Mouse (Mus musculus) layer of hippocampus, adult 18-20 months (tissue): ENCODE results near the gene Foxa2. TPM values are rescaled to one million over a fixed set of nuclear protein-coding genes. Genes with fewer than 3 reads are reported as not detected.

Experiments
- DNase-seq, 2 experiments: peaks; one replicate each; pipeline ENCODE4 v3.0.0; 2022; ENCODE audit warnings: low spot score in 2 of 2
- long read RNA-seq: library from polyadenylated mRNA; stranded (forward); transcript quantifications from one replicate; pipeline ENCODE4 v2.0.0, GENCODE M21; 2021
- total RNA-seq, 2 experiments: library from RNA; stranded (reverse); gene quantifications; 2 replicates each; pipeline ENCODE4 v1.2.3; 2021

Foxa2 gene
- total RNA-seq: not detected
- long read RNA-seq: 0 reads

DNA sequence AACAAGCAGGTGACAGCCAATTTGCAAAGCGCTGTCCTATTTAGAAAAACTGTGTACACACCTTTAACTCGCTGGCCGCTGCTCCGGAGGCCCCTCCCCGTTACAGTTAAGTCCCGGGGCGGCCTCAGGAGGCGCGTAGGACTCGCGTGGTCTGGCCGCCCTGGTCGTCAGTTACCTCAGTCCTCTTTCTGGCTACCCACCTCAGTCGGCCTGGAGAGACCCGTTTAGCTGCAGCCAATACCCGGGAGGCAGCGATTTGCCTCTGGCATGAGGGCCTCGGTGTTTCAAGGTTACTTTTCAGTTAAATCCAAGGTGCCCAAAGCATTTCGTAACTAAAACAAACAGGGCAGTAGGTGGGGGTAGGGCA lies at the start of gene Foxa2:
Gene Foxa2 (minus strand): TSS at position 171 of the 367 bp plus-strand sequence.
- DNase-seq: no peak

DNA sequence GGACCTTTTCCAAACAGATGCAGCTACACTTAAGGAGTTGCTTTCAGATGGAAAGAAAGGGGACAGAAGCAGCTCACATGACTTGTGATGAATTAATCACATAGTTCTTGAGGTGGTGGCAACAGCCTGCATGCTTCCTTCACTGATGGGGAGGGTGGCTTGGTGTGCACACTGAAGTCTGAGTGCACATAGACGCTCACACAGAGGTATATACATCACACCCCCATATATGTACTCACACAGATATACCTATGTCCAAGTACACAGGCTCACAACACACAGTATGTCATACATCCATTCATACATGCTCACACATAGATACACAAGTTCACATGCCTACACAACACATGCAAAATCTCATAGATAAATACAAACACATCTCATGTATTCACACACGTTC lies 45.3 kb upstream of the Foxa2 start:
- DNase-seq: no peak

DNA sequence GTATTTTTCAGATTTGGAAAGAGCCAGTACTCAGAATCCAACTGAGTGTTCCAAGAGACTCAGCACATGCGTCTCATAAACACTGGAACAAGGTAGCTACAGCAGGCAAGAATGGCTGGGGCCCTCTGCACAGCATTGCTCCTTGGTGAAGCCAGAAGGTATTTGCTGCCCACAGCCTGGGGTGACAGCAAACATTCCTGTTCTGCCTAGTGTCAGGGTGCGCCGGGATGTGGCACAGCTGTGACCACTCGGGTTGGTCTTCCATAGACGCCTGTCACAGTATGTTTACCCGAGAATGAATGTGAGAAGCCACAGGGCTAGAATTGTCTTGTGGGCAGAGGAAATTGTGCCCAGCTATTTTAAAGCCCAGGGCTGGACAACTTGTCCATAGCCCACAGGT lies 44.9 kb upstream of the Foxa2 start:
- DNase-seq: no peak

DNA sequence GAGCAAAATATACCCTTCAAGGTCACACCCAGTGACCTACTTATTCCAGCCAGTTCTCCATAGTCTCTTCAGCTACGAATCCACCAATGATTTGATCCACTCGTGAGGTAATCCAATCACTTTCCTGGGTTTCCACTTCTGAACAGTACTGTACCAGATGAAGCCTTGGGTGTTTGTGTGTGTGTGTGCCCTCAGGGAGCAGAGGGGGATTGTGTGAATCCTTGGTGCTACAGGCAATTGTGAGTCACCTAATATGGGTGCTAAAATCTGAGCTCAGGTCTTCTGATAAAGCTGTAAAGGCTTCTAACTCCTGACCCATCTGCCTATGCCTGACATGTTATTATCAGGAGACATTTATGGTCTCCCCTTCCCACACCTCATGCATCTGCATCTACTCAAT lies 43.3 kb upstream of the Foxa2 start:
- DNase-seq: no peak

DNA sequence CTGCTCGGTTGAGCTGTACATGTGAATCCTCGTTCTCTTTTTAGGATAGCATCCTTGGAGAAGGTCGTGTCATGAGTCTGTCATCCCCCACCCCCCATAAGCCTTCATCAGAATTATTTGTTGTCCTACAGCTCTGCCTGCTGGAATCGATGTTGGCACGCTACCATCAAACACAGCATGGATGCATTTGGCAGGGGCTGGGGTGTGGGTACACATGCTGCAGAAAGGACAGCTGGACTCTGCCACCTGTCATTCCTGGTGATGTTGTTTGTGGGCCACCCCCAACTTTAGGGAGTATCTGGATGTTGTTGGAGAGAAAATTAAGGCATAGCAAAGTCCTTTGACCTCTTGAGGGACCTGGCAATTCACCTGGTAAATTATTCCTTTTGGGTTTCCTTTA lies 38.8 kb upstream of the Foxa2 start:
- DNase-seq: peak in 1 of 2 experiments; percentile 7

DNA sequence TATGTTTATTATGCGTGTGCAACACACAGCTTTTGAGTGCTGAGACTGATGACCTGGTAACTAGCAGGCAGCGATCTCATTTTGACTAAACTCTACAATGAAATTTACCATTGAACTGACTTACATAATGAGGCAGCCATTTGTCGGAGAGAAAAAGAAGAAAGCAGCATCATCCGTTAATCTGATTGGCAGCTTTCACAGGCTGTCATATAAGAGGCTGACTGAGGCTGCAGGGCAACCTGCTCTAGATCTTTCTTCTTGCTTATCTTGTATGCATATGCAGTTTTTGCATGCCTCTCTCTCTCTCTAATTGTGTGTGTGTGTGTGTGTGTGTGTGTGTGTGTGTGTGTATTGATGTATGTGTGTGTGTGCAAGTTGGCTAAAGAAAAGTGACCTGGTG lies 38.4 kb upstream of the Foxa2 start:
- no peak for DNase-seq

DNA sequence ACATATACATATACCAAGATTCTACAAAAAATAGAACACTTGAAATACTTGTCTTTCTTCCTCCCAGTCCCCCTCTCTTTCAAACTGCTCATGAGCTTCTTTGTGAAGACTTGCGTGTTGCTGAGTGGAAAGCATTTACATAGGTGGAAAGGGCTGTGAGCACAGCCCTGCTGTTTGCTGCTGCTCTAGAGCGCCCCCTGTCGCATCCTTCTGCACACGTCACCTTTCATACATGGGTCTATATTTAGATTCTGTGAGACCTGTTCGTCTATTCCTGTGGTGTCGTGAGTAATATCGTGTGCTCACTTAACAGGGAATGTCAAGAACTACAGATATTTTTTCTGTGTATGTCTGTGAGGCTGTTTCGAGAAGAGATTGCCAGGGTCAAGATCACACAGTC lies 35.5 kb upstream of the Foxa2 start:
- DNase-seq: peak in 1 of 2 experiments; percentile 17

DNA sequence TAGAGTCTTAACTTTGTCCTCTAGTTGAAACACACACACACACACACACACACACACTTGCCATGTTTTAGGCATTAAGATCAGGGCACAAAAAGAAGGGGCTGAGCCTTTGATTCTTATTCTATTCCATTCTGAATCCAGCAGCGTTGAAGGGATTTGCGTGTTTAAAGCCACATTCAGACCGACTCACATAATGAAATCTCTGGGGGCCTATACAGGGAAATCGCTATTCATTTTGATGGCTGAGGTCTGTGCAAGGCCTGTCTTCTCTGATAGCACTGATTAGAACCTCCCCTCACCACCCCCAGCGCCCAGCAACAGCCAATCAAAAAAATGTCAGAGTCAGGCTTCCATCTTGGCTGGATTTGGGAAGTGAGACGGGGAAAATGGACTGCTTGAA lies 13.9 kb upstream of the Foxa2 start:
- DNase-seq: no peak

DNA sequence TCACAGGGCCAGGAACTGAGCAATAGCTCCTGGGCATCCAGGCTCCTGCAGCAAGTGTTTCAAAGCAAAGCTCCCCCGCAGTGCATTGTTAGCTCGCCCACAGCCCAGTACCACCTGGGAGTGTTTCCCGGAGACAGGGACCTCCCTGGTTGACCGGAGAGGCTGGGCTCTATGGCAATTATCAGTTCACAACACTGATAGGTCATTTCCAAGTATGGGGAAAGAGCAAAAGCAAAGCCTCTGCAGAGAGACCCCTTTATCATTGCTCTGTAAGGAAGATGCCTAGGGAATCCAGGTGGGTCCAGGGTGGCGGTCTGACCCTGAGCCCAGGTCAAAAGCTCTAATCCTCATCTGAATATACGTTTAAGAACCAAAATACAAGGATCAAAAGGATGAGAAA lies 6.6 kb upstream of the Foxa2 start:
- DNase-seq: no peak

DNA sequence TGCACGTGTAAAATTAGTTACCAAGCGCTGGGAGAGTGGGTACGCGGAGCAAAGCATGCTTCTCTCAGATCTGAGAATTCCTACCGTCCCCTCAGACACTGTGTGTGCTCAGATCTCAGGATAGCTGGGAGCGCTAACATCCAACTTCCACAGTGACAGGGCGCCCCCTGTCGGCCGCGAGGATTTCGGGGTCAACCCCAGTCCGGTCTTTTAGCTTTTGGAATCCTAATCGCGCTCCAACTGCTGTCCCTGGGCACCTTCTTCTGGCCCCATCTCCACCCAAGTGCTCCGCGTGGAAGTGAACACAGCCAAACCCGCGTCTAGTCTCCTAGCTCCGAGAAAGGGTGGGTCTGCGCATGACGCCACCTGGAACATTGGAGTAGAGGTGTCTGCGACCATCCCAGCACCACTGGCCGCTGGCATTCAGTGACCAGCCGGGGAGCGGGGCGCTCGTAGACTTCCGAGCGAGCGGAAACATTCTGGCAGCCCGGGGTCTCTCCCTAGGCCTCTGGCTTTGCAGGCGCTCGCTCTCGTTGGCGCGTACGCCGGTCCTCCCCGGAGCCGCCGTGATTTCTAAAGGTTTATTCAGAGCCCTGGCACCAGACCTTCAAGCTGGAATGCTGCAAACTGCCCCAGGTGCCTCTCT lies 1.8 kb upstream of the Foxa2 start:
- peak in 1 of 2 experiments; percentile 24 for DNase-seq

DNA sequence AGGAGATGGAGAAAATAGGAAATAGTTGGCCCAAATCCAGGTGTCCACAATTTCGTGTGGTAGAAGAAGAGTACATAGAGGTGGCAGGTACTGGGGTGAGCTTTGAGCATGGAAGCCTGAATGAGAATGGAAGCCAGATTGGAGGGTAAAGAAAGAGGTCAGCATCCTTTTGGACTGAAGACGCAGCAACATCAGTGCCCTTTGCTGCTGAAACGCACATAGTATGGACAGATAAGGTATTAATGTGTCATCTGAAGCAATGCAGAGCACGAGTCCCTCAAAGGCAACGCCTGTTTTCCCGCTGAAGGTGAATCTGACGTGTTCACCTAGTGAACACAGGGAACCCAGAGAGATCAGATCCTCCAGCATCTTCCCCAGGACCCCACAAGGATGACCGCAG lies 842 bp upstream of the Foxa2 start:
- DNase-seq: no peak

DNA sequence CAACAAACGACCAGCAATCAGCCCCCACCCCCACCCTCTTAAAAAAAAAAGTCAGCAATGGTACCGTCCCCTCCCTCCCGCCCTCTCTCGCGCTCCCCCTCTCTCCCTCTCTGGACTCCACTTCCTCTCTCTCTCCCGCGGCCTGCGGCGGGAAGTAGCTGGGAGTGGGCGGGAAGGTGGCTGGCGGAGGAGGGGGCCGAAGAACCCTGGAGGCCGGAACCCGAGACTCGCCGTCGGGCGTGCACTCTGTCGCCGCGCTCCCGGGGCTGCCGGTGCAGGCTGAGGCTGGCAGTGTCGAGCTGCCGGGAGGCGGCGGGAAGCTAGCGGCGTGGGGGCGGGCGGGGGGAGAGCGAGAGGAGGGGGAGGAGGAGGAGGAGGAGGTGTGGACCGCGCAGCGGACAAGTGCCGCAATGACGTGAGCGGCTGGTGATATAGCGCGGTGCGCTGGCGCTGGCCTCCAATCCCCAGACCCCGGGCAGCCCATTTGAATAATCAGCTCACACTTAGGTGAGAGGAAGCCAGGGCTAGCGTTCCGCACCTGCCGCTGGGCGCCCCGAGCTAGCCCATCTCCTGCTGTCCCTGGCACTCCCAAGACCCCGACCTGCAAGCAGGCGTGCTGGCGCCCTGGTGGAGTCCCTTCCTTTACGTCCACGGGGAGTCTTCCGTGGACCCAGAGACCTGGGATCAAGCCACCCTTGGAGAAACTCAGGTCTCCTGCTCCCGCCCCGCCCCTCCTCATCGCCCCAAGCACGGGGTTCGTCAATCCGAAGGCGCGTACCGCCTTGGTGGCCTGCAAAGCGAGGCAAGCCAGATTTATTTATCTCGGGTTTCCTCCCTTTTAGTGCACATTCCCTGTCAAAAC lies 601 bp downstream of the Foxa2 start:
- no peak for DNase-seq

DNA sequence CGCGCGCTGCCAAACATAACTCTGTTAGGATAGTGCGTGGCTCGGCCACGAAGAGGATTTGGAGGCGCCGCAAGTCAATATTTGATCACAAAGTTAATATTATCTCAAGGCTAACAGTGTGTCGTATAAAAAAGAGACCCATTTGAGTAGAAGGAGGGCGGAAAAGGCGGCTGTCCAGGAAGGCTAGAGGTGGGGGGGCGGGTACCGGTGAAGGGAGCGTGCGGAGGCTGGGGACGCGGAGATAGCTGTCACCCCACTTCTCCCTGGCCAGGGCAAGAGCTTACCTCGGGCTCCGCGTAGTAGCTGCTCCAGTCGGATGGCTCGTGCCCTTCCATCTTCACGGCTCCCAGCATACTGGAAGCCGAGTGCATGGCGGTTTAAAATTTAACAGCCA lies 1.2 kb downstream of the Foxa2 start:
- DNase-seq: no peak

DNA sequence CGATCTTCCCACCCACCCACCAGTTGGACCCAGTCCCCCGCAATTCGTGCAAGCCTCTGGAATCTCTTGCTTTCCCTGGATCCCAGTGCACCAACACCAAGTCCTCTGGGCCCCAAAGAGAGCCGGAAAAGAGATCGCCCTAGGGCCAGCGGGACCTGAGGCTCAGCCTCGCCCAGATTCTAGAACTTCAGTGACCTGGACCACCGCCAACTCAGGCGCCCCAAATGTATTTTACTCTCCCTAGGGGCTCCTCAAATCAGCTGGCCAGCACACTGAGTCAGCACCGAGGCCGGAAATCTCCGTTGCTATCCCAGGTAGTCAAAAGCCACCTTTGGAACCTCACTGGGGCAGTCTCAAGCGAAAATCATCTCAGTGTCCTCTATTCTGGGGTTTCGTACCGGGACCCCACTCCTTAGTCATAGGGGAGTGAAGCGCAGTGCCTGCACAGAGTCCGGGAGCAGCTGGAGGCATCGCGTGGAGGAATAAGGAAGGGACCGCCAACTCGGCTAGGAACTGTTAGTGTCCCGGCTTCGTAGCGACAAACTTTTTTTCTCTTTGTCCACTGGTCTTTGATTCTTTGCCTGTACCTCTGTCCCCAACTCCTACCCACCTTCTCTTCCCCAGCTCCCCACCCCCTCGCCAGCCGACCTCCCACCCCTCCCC lies 1.8 kb downstream of the Foxa2 start:
- no peak for DNase-seq

DNA sequence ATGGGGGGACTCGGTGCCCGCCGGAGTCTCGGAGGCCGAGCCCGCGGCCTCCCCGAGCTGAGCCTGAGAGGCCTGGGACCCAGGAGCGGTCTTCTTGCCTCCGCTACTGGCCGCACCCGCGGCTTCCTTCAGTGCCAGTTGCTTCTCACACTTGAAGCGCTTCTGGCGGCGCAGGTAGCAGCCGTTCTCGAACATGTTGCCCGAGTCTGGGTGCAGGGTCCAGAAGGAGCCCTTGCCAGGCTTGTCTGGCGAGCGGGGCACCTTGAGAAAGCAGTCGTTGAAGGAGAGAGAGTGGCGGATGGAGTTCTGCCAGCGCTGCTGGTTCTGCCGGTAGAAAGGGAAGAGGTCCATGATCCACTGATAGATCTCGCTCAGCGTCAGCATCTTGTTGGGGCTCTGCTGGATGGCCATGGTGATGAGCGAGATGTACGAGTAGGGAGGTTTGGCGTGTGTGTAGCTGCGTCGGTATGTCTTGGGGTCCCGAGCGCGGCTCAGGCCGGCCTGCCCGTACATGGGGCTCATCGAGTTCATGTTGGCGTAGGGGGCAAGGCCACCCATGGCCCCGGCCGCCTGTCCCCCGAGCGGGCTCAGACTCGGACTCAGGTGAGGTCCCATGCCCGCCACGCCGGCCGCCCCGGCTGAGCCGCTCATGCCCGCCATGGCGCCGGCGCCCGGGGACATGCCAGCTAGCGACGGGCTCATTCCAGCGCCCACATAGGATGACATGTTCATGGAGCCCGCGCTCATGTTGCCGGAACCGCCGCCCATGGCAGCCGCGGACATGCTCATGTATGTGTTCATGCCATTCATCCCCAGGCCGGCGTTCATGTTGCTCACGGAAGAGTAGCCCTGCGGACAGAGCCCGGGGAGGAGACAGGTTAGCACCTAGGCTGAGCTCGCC lies 2.5 kb downstream of the Foxa2 start:
- no peak for DNase-seq

DNA sequence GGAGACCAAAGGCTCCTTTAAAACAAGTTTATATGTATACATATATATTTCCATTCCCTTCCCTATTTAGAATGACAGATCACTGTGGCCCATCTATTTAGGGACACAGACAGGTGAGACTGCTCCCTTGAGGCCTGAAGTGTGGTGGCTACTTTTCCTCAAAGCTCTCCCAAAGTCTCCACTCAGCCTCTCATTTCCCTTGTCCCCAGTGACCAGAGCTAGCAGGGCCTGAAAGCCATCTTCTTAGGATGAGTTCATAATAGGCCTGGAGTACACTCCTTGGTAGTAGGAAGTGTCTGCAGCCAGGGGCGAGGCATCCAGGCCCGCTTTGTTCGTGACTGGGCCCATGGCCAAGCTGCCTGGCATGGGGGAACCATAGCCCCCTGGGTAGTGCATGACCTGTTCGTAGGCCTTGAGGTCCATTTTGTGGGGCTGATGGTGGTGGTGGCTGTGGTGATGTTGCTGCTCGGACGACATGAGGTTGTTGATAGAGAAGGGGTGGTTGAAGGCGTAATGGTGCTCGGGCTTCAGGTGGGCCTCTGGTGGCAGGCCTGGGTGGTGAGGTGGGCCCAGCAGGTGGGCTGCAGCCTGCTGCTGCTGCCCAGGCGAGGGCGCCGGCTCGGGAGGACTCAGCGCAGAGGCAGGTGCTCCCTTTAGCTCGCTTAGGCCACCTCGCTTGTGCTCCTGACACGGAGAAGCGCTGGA lies 3.3 kb downstream of the Foxa2 start:
- no peak for DNase-seq

DNA sequence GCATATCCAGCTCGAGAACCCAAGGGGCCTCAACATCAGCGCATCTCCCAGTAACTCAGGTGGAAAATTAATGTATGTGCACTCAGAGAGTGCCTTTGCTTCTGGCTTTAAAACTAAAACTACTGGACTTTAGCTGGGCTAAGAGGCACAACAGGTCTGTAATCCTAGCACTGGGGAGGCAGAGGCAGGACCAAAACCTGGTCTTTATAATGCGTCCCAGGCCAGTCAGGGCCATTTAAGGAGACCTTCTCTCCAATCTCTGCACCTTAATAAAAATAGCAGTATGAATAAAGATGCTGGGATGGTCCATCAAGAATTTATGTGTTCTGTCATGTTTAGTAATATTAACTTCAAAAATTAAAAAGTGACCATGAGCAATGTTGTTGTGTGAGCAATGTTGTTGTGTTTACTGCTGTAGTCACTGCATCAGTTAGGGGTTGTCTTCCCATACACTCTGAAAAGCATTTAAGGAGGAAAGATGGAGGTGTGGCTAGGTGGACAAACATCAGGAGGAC lies 4.6 kb downstream of the Foxa2 start:
- DNase-seq: no peak

DNA sequence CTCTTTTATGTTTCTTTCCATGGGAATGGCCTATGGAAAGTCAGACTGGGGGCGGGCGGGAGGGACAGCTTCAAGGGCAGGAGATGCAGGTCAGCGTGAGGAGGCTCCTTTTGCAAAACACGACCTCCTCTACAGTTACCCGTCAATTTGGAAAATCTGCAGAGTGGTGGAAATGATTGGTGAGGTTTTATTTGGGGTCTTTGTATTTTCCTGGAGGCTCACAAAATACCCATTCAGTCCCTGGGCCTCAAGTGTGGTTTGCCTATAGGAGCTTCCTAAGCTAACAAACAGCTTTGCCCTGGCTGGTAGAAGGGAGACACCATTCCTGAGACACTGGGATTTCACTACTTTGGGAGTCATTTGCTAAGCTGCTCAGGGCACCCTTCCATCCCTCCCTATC lies 5.4 kb downstream of the Foxa2 start:
- no peak for DNase-seq

DNA sequence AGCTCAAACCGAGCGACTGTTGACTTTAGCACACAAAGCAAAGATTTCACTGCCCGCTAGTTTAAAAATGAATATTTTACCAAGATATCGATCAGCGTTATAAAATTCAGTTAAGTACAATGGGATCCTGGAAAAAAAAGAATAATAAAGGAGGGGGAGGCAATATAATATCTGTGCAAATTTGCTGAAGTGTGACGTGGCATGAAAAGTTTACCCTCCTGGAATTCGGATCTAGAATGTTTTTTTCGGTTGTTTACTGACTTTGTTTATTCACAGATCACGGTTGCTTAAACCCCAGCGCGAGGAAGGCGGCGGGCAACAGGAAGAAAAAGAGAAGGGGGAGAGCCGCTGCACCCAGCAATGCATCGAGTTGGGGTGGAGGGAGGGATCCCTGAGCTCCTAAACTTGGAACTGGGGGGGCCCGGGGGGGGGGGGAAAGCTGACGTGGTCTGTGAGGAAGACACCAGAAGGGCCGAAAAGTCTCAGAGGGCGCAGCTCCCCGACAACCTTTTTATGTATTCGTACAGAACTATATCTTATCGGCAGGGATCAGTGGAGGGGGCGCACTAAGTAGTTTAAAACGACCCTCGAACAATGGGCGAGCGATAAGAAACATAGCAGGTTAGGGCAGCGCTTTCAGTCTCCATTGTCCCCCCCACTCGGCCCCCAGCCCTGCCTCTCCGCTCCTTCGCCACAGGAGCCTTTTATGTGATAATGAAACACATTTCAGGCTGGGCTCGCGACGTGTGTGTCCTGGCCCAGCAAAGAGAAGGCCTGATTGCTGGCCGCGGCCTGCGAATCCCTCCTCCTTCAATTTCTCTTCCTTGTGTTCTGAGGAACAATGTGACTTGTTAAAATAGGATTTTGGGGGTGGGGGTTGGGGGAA lies 6.3 kb downstream of the Foxa2 start:
- no peak for DNase-seq
